Mouse (Mus musculus) left cerebral cortex, postnatal 10 days (tissue): ENCODE results near the gene Cdhr5. TPM values are rescaled to one million over a fixed set of nuclear protein-coding genes. Genes with fewer than 3 reads are reported as not detected.
A peak's percentile ranks its signal among the peaks of the same experiment; 100 is the strongest.

Experiments used
- DNase-seq, 2 experiments: peaks; one replicate each; pipeline ENCODE4 v3.0.0; 2021 to 2022; ENCODE audit warnings: low spot score in 2 of 2, mixed read lengths in 1 of 2; ENCODE audit errors: extremely low spot score in 1 of 2
- intact Hi-C: fragments of 180-260 bp; cut with DNase I; formaldehyde crosslinking; loops from one replicate; pipeline ENCODE4 v1.15.1; 2025
- microRNA-seq: library from miRNA; unstranded; fragments of <30 nt; microRNA quantifications from one replicate; pipeline ENCODE4 v1.2.0, GENCODE M21; 2022
- total RNA-seq, 2 experiments: library from RNA; stranded (reverse); gene quantifications; 2 replicates each; pipeline ENCODE4 v1.2.3; 2021

Gene Cdhr5
- total RNA-seq, 2 experiments from 2014 or later, result not detected

DNA sequence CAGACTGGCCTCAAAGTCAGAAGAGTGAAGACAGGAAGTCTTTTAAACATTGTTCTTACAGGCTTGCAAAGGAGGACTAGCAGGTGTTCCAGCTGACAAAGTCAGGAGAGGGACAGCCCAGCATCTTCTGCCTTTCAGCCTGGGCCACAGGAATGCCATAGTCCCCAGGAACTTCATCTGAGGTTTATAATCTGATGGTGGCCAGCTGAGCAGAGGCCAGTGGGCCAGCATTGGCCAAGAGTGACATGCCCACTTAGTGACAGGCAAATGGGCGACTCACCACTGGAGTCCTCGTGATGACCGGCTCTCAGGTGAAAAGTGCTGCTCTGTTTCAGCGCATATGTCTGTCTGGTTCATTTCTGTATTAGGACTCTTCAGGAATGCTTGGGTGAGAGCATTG lies 46.0 kb downstream of the Cdhr5 start:
- no peak for DNase-seq
- intact Hi-C loops, result no loop called here

DNA sequence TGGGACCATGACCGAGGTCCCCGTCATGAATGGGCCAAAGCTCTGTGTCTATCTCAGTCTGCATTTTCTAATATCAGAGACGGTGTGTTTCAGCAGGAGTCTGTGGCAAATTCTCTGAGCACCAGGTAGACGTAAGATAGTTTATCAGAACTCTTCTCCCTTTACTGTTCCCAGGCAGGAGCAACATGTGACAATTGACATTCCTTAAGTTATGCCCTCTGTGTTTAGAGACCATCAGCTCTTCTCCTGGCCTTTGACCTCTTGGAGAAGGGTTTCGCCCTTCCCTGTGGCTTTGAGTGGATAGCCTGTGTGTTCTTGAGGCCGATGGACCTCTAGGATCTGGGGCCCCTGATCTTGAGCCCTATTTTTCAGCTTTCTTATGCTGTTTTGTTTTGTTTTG lies 46.9 kb downstream of the Cdhr5 start:
- DNase-seq, result no peak
- intact Hi-C loops, result no loop called here

DNA sequence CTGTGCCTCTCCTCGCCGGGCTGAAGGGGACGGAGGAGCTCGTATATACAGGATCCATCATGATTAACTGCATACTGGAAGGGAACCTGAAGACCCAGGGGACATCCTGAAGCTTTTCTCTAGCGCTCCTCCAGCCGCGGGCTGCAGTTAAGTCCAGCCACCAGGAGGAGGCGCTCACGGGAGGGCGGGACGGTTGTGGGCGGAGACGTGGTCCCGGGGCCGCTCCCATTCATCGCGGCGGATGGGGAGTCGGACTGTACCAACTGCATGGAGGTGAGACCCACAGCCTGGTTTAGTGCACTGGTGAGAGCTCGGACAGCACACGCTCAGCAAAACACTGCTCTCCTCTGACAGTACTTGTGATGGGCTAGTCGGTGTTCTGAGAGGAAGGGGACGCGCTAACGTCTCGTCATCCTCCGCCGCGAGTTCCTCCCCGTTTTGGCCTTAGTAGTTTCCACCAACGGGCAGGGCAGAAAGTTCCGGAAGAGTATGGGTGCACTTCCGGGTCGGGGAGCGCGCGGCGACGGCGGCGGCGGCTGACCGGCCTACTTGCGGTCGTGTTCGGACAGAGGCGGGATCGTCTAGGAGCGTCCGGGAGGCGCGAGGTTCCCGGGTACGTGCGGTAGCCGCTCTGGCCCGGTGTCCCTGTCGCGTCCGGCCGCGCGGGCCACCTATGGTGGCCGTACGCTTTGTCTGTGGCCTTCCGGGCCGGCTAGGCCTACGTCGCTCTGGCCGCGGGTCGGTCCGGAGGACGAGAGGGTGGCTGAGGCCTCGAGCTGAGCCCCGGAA lies 48.1 kb downstream of the Cdhr5 start, which contains the start of gene Phrf1:
Gene Phrf1 (plus strand): TSS at position 506 of the 789 bp plus-strand sequence.
- intact Hi-C loops, result no loop called here
- DNase-seq, result peak; percentile 85 to 92

DNA sequence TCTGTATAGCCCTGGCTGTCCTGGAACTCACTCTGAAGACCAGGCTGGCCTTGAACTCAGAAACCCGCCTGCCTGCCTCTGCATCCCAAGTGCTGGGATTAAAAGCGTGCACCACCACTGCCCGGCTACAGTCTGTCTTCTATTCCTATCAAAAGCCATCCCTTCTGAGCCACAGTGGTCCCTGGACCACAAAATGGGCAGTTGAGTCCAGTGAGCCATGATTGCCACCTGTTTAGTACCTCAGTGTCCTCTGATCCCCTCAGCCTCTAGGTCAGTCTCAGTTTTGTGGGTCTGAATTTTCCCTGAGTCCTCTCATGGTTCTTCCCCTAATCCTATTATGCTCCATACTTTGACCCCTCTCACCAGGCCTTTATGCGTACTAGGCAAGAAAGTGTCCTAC lies 48.8 kb downstream of the Cdhr5 start:
- no peak for DNase-seq
- intact Hi-C loops, result no loop called here

DNA sequence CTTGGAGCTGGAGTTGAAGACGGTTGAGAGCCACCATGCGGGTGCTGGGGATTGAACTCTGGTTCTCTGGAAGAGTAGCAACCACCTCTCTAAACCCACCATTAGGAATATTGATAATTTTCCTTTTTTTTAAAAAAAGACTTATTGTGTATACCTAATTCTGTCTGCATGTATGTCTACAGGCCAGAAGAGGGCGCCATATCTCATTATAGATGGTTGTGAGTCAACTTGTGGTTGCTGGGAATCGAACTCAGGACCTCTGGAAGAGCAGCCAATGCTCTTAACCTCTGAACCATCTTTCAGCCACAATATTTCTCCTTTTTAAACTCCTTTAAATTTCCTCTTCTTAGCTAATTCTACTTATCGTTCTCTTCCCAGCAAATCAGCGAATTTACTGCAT lies 50.1 kb downstream of the Cdhr5 start:
- DNase-seq, result no peak
- intact Hi-C loops, result no loop called here

DNA sequence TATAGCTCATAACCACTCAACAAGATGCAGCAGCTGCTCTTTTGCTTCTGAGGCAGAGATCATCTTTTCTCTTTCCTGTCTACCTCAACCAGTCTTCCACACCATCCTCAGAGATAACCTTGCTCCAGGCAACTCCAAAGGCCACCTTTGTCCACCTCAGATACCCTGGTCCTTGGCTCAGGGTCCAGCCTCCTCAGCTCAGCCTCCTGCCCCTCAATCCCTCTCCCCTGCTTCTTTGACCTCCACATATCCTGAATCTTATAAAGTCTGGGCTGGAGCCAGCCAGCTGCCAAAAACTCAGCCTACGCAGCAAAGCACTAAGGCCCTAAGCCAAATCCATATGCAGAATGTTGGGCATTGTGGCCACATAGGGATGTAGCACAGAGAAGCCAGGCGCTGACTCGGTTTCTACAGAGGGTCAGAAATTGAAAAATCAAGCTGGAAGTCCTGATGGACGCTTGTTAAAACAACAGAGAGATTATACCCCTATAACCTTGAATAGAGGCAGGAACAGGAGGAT lies 53.8 kb downstream of the Cdhr5 start:
- intact Hi-C loops, result no loop called here
- no peak for DNase-seq

DNA sequence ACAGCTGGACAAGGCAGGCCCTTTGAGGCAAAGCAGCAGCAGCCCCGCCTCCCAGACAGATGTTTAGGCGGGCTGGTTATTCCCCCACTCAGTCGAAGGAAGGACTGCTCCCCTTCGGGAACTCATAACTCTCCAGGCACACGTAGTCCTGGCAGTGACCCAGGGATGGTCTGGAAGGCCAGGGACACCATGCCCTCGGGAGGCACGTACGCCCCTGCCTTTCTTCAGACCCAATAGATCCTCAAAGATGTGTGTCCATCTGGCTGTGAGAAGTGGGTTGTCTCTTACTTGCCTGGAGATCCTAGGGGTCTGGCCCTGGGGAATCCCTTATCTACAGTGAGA lies 54.5 kb downstream of the Cdhr5 start:
- intact Hi-C loops, result no loop called here
- DNase-seq, result no peak

DNA sequence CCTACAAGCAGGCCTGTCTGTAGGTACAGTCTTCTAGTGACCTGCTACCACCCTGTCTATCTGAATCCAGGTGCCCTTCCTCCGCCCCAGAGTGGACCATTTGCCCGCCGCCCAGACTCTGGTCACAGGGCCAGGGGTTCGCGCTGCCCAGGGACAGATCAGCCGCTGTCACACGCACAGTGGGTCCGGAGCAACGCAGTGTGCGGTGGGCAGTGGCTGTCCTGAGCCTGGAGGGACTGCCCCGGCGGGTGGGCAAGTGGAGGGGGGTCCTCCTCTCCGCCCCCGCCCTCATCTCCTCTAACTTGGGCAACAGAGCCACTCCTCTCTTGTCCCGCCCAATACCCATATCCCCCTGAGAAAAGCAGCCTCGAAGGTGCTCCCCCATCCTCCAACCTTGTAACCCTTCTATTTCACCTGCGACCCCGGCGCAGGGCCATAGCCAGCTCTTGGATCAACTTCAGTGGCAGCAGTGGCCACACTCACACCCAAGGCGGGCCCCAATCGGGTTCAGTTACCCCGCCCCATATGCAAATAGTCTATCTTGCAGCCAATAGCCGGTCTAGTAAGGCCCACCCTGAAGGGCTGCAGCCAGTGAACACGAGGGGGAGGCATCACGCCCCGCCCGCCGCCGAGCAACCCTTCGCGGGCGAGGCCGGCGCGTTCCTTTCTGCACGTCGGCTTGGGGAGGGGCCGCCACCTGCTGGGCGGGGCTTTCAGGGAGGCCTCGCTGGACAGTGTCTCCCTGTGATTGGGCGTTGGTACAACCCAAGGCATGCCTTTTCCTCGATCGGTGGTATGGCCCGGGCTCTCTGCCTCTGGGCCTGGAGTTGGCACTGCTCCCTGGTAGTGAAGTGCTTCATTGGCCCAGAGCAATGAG lies 55.1 kb downstream of the Cdhr5 start:
- intact Hi-C loops, result no loop called here
- peak; percentile 91 to 98 for DNase-seq

DNA sequence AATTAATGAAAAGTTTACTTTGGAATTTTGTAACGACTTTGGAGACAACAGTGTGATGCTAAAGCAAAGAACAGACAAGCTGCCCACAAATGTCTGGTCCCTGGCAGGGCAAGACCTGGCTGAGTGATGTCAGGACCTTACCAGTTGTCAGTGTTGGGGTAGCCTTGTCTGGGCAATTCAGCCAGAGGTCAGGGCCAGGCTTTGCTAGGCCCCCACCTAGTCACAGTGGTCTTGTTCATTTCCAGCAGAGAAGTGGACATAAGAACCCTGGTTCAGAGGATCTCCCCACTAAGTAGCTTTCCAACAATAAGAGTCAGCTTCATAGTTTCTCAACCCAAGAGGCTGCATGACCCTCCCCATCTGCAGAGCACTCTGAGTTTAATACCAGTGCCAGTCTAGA lies 56.2 kb downstream of the Cdhr5 start:
- no peak for DNase-seq
- intact Hi-C loops, result no loop called here

DNA sequence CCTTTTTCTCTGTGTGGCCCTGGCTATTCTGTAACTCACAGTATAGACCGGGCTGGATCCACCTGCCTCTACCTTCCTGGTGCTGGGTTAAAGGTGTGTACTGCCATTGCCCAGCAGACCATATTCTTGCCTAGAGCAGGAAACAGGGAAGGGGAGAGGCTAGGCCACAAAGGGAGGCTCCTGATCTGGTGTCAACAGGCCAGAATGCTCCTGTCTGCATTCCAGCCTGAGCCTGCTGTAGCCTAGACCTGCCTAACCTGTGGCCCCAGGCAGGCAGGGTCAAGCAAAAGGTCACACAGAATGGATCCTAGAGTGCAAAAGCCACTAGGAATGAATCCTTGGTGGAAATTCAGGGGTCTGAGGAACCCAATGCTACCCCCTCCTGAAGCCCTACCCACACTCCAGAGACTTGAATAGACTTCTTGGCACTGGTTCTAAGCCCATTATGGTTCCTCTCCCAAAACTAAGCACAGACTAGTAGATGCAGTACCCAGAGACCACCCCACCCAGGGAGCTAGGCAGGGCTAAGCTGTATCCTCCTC lies 57.0 kb downstream of the Cdhr5 start:
- DNase-seq, result no peak
- intact Hi-C loops, result no loop called here

Small RNA genes within 50 kb of the gene (microRNA-seq; reads per million reads assigned to microRNA genes)
- 179 reads per million, percentile 62 among the genes with 10 or more reads in this experiment for gene Mir210

Other genes starting within 250 kb of the Cdhr5 start
- gene Gm17387, start 247.7 kb downstream of the Cdhr5 start, total RNA-seq, result not detected
- gene B4galnt4, start 215.7 kb downstream of the Cdhr5 start, total RNA-seq, result 100 to 1,000 TPM; 107 to 110 TPM
- not detected for gene Pkp3, start 198.6 kb downstream of the Cdhr5 start, total RNA-seq
- gene Sigirr, start 176.2 kb downstream of the Cdhr5 start, total RNA-seq, result 1 to 10 TPM; 2.3 to 2.8 TPM
- gene Ano9, start 159.0 kb downstream of the Cdhr5 start, total RNA-seq, result not detected
- 10 to 100 TPM; 48.4 to 54.0 TPM for gene Ptdss2, start 154.4 kb downstream of the Cdhr5 start, total RNA-seq
- gene Rnh1, start 103.9 kb downstream of the Cdhr5 start, total RNA-seq, result 10 to 100 TPM; 20.8 TPM
- gene Hras, start 82.8 kb downstream of the Cdhr5 start, total RNA-seq, result 100 to 1,000 TPM; 246 to 262 TPM
- gene Lrrc56, start 82.6 kb downstream of the Cdhr5 start, total RNA-seq, result 1 to 10 TPM; 4.7 to 4.9 TPM
- gene Lmntd2, start 62.7 kb downstream of the Cdhr5 start, total RNA-seq, result not detected
- under 1 TPM; 0.58 to 0.69 TPM for gene Rassf7, start 60.9 kb downstream of the Cdhr5 start, total RNA-seq
- gene Phrf1, start 48.0 kb downstream of the Cdhr5 start, total RNA-seq, result 10 to 100 TPM; 63.6 to 69.6 TPM
- gene Irf7, start 10.3 kb downstream of the Cdhr5 start, total RNA-seq, result under 1 TPM; 0.22 to 0.58 TPM
- not detected for gene Sct, start 2.3 kb upstream of the Cdhr5 start, total RNA-seq
- gene Drd4, start 15.2 kb upstream of the Cdhr5 start, total RNA-seq, result under 1 TPM; 0.15 to 0.36 TPM
- gene Deaf1, start 50.9 kb upstream of the Cdhr5 start, total RNA-seq, result 100 to 1,000 TPM; 258 to 269 TPM
- gene Tmem80, start 51.0 kb upstream of the Cdhr5 start, total RNA-seq, result 10 to 100 TPM; 21.6 to 23.5 TPM
- gene Eps8l2, start 62.1 kb upstream of the Cdhr5 start, total RNA-seq, result 1 to 10 TPM; 1.1 to 1.4 TPM
- gene Taldo1, start 115.4 kb upstream of the Cdhr5 start, total RNA-seq, result 100 to 1,000 TPM; 113 to 114 TPM
- gene Gatd1, start 137.3 kb upstream of the Cdhr5 start, total RNA-seq, result 10 to 100 TPM; 38.2 to 39.5 TPM
- gene Cend1, start 152.7 kb upstream of the Cdhr5 start, total RNA-seq, result 100 to 1,000 TPM; 267 to 296 TPM
- 100 to 1,000 TPM; 286 to 306 TPM for gene Slc25a22, start 161.1 kb upstream of the Cdhr5 start, total RNA-seq
- gene Pidd1, start 167.2 kb upstream of the Cdhr5 start, total RNA-seq, result 1 to 10 TPM; 1.8 to 2.0 TPM
- gene Rplp2, start 170.6 kb upstream of the Cdhr5 start, total RNA-seq, result 100 to 1,000 TPM; 687 to 705 TPM
- gene Pnpla2, start 178.4 kb upstream of the Cdhr5 start, total RNA-seq, result 10 to 100 TPM; 19.2 to 25.5 TPM
- gene Cracr2b, start 184.3 kb upstream of the Cdhr5 start, total RNA-seq, result 1 to 10 TPM; 3.4 to 5.8 TPM
- gene Cd151, start 190.6 kb upstream of the Cdhr5 start, total RNA-seq, result 10 to 100 TPM; 31.8 to 33.7 TPM
- 10 to 100 TPM; 43.8 to 45.0 TPM for gene Polr2l, start 198.3 kb upstream of the Cdhr5 start, total RNA-seq
- gene Tspan4, start 198.5 kb upstream of the Cdhr5 start, total RNA-seq, result 10 to 100 TPM; 29.0 to 35.4 TPM